Mouse (Mus musculus) limb, embryonic 13.5 days (tissue): ENCODE data around the gene Gngt2. TPM values are rescaled to one million over a fixed set of nuclear protein-coding genes. Genes with fewer than 3 reads are reported as not detected.

Experiments
- ATAC-seq: fragments of 200-750 bp; cut with Nextera tagmentation; 2 replicates; pipeline ENCODE4 v1.8.0; 2017; ENCODE audit warnings: low read depth, moderate number of reproducible peaks, moderate TSS enrichment; ENCODE audit not compliant: low FRiP score
- H3K27ac ChIP-seq: fragments of 300-500 bp; sonication (generic); 2 replicates; pipeline ENCODE4 v1.5.1; 2015; ENCODE audit warnings: inconsistent platforms, mild to moderate bottlenecking, moderate library complexity
- H3K27me3 ChIP-seq: fragments of 300-500 bp; sonication (generic); 2 replicates; pipeline ENCODE4 v1.6.1; 2015; ENCODE audit warnings: mild to moderate bottlenecking, inconsistent platforms
- H3K36me3 ChIP-seq: fragments of 300-500 bp; sonication (generic); 2 replicates; pipeline ENCODE4 v1.6.1; 2015; ENCODE audit warnings: inconsistent platforms, mild to moderate bottlenecking, moderate library complexity
- H3K4me1 ChIP-seq: fragments of 300-500 bp; sonication (generic); 2 replicates; pipeline ENCODE4 v1.6.1; 2015; ENCODE audit warnings: inconsistent platforms
- H3K4me2 ChIP-seq: fragments of 300-500 bp; sonication (generic); replicated peaks from 2 replicates; pipeline ENCODE4 v1.6.1; 2015; ENCODE audit warnings: inconsistent platforms, mild to moderate bottlenecking, moderate library complexity
- H3K4me3 ChIP-seq: fragments of 300-500 bp; sonication (generic); 2 replicates; pipeline ENCODE4 v1.5.1; 2015; ENCODE audit warnings: moderate library complexity, mild to moderate bottlenecking, inconsistent platforms
- H3K9ac ChIP-seq: fragments of 300-500 bp; sonication (generic); 2 replicates; pipeline ENCODE4 v1.6.1; 2015; ENCODE audit warnings: mild to moderate bottlenecking, inconsistent platforms
- H3K9me3 ChIP-seq: fragments of 300-500 bp; sonication (generic); 2 replicates; pipeline ENCODE4 v1.6.1; 2016; ENCODE audit warnings: inconsistent platforms
- WGBS: fragments of 180-500 bp; shearing (Covaris S2); methylation state at CpG from one replicate; pipeline ENCODE4 v1.1.7; 2015; 5-methylcytosine and 5-hydroxymethylcytosine counted together
- polyA plus RNA-seq: library from polyadenylated mRNA; unstranded; fragments of >200 nt; fragmentation: Nextera tagmentation; extraction: Ambion mirVana; gene quantifications from 2 replicates; pipeline ENCODE4 v1.2.1, GENCODE M21; 2015

The Gngt2 gene
- 11.2 and 12.0 TPM in 2 replicates for polyA plus RNA-seq

GRCm38 (mm10) chr11:95837059-95837458, at the start of gene Gngt2:
Gene Gngt2 (plus strand): TSS chr11:95837216.
- WGBS = 59% methylated on average over 10 of the region's 10 CpGs
- 0 out of 2 replicates have a peak within 1 kb of the TSS, but pooled peaks have one; percentile 1 for H3K4me2 ChIP-seq
- no peak within 1 kb of the TSS for H3K9ac ChIP-seq
- ATAC-seq = peak; percentile 35; the same call in 1 of the 2 replicates
- H3K4me3 ChIP-seq = no peak within 1 kb of the TSS
- H3K27me3 ChIP-seq = peaks cover 74% of the 10 kb centered on the region
- no peaks in the 10 kb centered on the region for H3K9me3 ChIP-seq
- peak within 1 kb of the TSS; percentile 24 for H3K27ac ChIP-seq
- H3K4me1 ChIP-seq = peaks cover 46% of the 10 kb centered on the region
- no peaks in the 10 kb centered on the region for H3K36me3 ChIP-seq

DNA sequence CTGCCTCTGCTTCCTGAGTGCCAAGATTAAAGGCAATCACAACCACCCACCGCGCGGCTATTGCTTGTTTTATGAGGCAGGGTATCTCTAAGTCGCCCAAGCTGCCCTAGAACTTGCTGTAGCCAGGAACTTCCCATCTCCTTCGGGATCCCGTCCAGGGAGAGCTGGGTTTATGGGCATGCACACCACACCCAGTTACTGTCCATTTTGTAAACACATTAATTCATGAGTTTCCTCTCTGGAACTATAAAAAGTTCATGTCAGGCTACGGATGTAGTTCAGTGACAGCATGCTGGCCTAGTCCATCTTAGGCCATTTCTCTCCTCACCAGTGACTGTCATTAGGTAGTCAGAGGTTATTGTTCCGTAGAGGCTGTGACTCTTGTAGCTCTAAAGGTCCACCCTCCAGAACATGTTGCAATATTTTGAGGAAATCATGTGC, 47.5 kb upstream of the Gngt2 start:
- H3K36me3 ChIP-seq = no peaks in the 10 kb centered on the region
- 77% methylated on average over 8 of the region's 8 CpGs for WGBS

GRCm38 (mm10) chr11:95791787-95792186, 45.2 kb upstream of the Gngt2 start:
- H3K36me3 ChIP-seq = no peaks in the 10 kb centered on the region
- ATAC-seq = no peak
- no peak overlapping the region for H3K4me3 ChIP-seq
- H3K27me3 ChIP-seq = peaks cover 9% of the 10 kb centered on the region
- no peaks in the 10 kb centered on the region for H3K9me3 ChIP-seq
- no peak overlapping the region for H3K4me2 ChIP-seq
- peaks cover 15% of the 10 kb centered on the region for H3K4me1 ChIP-seq
- H3K9ac ChIP-seq = no peak overlapping the region
- H3K27ac ChIP-seq = no peak overlapping the region
- 73% methylated on average over 13 of the region's 13 CpGs for WGBS

More for the DNA sequence above, 47.5 kb upstream of the Gngt2 start:
- Histone ChIP-seq H3K4me1 (no peaks in the 10 kb centered on the region), H3K9ac (no peak overlapping the region), H3K9me3 (0 out of 2 replicates have a peak, but pooled peaks cover 6% of the 10 kb centered on the region), H3K27ac (no peak overlapping the region), H3K4me2 (no peak overlapping the region), H3K4me3 (no peak overlapping the region), H3K27me3 (no peaks in the 10 kb centered on the region)
- ATAC-seq = no peak

GRCm38 (mm10) chr11:95792950-95793509, 44.0 kb upstream of the Gngt2 start:
- Histone ChIP-seq H3K9me3 (no peaks in the 10 kb centered on the region), H3K4me3 (no peak overlapping the region), H3K27ac (no peak overlapping the region), H3K4me1 (peaks cover 18% of the 10 kb centered on the region), H3K36me3 (no peaks in the 10 kb centered on the region), H3K9ac (no peak overlapping the region), H3K4me2 (no peak overlapping the region), H3K27me3 (peaks cover 18% of the 10 kb centered on the region)
- ATAC-seq = no peak
- WGBS = 91% methylated on average over 8 of the region's 8 CpGs

DNA sequence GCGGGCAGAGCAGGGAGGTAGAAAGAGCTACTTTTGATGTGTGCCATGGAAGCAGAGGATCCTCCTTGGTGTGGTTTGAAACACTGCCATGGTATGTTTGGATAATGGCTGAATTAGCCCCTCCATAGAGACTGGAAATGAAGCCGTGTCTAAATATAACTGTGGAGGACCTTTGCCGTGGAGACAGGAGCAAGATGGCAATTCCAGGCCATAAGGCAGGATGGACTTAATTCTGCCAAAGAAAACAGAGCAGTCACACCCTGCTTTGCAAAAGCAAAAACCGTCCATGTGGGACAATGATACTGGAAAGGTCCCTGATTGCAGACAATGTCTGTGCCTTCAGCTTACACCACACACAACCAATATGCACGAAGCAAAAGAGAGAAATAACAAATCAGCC, 42.8 kb upstream of the Gngt2 start:
- H3K9me3 ChIP-seq = no peaks in the 10 kb centered on the region
- peaks cover 18% of the 10 kb centered on the region for H3K4me1 ChIP-seq
- peaks cover 23% of the 10 kb centered on the region for H3K27me3 ChIP-seq
- no peak overlapping the region for H3K27ac ChIP-seq
- no peak for ATAC-seq
- no peak overlapping the region for H3K4me2 ChIP-seq
- no peak overlapping the region for H3K4me3 ChIP-seq
- H3K36me3 ChIP-seq = no peaks in the 10 kb centered on the region
- H3K9ac ChIP-seq = no peak overlapping the region
- 71% methylated on average over 5 of the region's 5 CpGs for WGBS

DNA sequence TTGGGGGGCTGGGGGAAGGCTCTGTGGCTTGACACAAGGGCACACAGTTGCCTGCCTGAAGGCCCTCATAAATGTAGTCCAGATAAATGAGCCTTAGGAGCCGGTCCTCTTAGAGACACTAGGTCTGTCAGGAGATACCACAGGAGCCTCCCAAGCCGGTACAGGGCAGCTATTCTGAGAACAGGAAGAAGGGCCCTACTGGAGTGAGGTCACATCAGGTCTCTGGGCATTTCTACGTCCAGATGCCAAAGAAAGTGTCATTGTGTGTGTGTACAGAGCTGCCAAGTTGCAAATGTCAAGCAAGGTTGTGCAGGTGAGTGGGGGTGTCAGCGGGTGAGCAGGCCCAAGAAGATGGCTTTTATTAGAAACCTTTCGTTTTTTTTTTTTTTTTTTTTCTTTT, 41.4 kb upstream of the Gngt2 start:
- H3K4me2 ChIP-seq = no peak overlapping the region
- H3K9me3 ChIP-seq = no peaks in the 10 kb centered on the region

DNA sequence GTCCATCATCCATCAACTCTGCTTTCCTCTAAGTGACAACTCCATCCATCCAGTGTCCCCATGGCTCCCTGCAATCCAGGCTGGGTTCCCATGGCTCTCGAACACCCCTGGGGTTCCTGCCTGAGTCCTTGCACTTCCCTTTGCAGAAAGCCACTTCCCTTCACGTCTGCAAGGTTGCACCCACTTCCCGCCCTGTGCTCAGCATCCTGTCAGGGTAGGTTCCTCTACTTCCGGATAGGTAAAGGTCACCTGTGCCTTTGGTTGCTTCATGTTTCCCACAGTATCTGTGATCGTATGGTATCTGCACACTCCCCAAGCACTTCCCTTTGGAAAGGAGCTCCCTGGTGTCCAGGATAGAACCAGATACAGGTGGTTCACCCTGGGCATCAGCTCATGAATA, 32.0 kb upstream of the Gngt2 start:
- Histone ChIP-seq H3K27me3 (no peaks in the 10 kb centered on the region), H3K36me3 (no peaks in the 10 kb centered on the region), H3K9ac (no peak overlapping the region), H3K4me3 (no peak overlapping the region), H3K27ac (no peak overlapping the region), H3K4me2 (no peak overlapping the region), H3K4me1 (no peaks in the 10 kb centered on the region), H3K9me3 (peaks cover 6% of the 10 kb centered on the region)
- ATAC-seq = no peak
- WGBS = 72% methylated on average over 5 of the region's 5 CpGs

More for the DNA sequence above, 41.4 kb upstream of the Gngt2 start:
- 58% methylated on average over 5 of the region's 5 CpGs for WGBS
- ATAC-seq = no peak
- peaks cover 23% of the 10 kb centered on the region for H3K27me3 ChIP-seq
- peaks cover 18% of the 10 kb centered on the region for H3K4me1 ChIP-seq
- no peak overlapping the region for H3K4me3 ChIP-seq
- H3K27ac ChIP-seq = no peak overlapping the region
- no peak overlapping the region for H3K9ac ChIP-seq
- no peaks in the 10 kb centered on the region for H3K36me3 ChIP-seq

- no peaks in the 10 kb centered on the region for H3K36me3 ChIP-seq
- ATAC-seq = no peak
- H3K27ac ChIP-seq = no peak overlapping the region
- no peak overlapping the region for H3K9ac ChIP-seq
- no peak overlapping the region for H3K4me3 ChIP-seq
- no peaks in the 10 kb centered on the region for H3K4me1 ChIP-seq
- no peaks in the 10 kb centered on the region for H3K27me3 ChIP-seq
- H3K4me2 ChIP-seq = no peak overlapping the region
- H3K9me3 ChIP-seq = peaks cover 6% of the 10 kb centered on the region
- 44% methylated on average over 3 of the region's 3 CpGs for WGBS
Observed at GRCm38 (mm10) chr11:95805527-95805926, 31.5 kb upstream of the Gngt2 start.

DNA sequence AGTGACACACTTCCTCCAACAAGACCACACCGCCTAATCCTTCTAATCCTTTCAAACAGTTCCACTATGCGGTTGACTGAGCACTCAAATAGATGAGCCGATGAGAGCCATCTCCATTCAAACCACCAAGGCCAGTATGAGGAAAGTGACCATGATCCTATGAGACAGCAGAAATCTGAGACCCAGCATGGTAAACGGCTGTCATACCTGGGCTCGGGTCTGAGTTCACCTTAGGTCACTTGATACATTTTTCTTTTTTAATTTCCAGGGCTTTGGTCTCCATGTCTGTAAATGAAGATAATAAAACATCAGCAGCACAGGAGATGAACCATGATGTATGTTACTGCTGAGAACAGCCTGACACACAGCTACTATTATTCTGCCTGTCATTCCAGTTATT, 29.1 kb upstream of the Gngt2 start:
- no peaks in the 10 kb centered on the region for H3K4me1 ChIP-seq
- no peak overlapping the region for H3K27ac ChIP-seq
- no peak for ATAC-seq
- H3K9ac ChIP-seq = no peak overlapping the region
- H3K4me3 ChIP-seq = no peak overlapping the region
- H3K4me2 ChIP-seq = no peak overlapping the region
- no peaks in the 10 kb centered on the region for H3K27me3 ChIP-seq
- no peaks in the 10 kb centered on the region for H3K36me3 ChIP-seq
- WGBS = 96% methylated on average over 5 of the region's 5 CpGs
- H3K9me3 ChIP-seq = peaks cover 6% of the 10 kb centered on the region

- no peak for ATAC-seq
- Histone ChIP-seq H3K4me3 (no peak overlapping the region), H3K27me3 (no peaks in the 10 kb centered on the region), H3K4me2 (no peak overlapping the region), H3K27ac (no peak overlapping the region), H3K36me3 (no peaks in the 10 kb centered on the region), H3K9ac (no peak overlapping the region), H3K9me3 (peaks cover 6% of the 10 kb centered on the region), H3K4me1 (no peaks in the 10 kb centered on the region)
- 64% methylated on average over 5 of the region's 5 CpGs for WGBS
Observed at GRCm38 (mm10) chr11:95808448-95809011, 28.5 kb upstream of the Gngt2 start.

GRCm38 (mm10) chr11:95809603-95810002, 27.4 kb upstream of the Gngt2 start:
- Histone ChIP-seq H3K4me1 (no peaks in the 10 kb centered on the region), H3K4me3 (no peak overlapping the region)
- no peak for ATAC-seq

DNA sequence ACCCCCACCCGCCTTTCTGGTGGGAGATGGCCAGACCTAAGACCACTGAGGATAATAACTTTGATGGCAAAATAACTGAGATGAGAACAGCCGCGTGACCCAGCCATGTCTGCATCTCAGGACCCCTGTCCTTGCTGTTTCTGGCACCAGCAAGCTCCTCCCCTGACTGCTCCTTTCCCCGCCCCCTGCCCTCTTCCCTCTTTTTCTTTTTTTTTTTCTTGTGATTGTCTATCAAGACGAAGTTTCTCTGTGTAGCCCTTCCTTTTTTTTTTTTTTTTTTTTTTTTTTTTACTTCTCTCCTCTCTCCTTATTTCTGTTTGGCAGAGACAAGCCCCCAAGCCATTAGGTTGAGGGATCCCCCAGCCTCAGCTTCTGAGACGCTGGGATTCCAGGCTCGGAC, 26.2 kb upstream of the Gngt2 start:
- ATAC-seq = no peak
- Histone ChIP-seq H3K4me2 (no peak overlapping the region), H3K9me3 (peaks cover 9% of the 10 kb centered on the region), H3K4me3 (no peak overlapping the region), H3K9ac (no peak overlapping the region), H3K4me1 (no peaks in the 10 kb centered on the region), H3K27ac (no peak overlapping the region), H3K27me3 (no peaks in the 10 kb centered on the region), H3K36me3 (no peaks in the 10 kb centered on the region)
- WGBS = 62% methylated on average over 7 of the region's 7 CpGs

More at GRCm38 (mm10) chr11:95809603-95810002, 27.4 kb upstream of the Gngt2 start:
- no peak overlapping the region for H3K9ac ChIP-seq
- H3K27ac ChIP-seq = no peak overlapping the region
- H3K36me3 ChIP-seq = no peaks in the 10 kb centered on the region
- H3K27me3 ChIP-seq = no peaks in the 10 kb centered on the region
- H3K4me2 ChIP-seq = no peak overlapping the region
- 57% methylated on average over 5 of the region's 5 CpGs for WGBS
- peaks cover 9% of the 10 kb centered on the region for H3K9me3 ChIP-seq

DNA sequence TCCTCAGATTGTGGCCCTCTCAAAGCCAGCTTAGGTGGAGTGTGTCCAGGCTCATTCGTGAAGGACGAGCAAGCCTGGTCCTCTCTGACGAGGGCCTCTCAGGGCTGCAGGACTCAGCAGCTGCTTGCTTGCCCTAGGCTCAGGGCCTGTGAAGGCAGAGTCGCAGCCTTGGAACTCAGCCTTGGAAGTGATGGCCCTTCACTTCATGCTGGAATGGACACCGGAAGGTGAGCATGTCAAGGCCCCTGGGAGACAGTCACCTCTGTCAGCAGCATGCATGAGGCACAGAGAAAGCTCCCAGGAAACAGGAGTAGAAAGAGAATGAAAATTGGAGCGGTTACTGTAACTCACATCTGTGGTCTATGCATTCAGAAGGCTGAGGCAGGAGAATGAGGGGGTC, 25.3 kb upstream of the Gngt2 start:
- peaks cover 12% of the 10 kb centered on the region for H3K9me3 ChIP-seq
- H3K36me3 ChIP-seq = no peaks in the 10 kb centered on the region
- no peak for ATAC-seq
- 84% methylated on average over 6 of the region's 6 CpGs for WGBS
- no peak overlapping the region for H3K4me2 ChIP-seq
- H3K4me3 ChIP-seq = no peak overlapping the region
- no peaks in the 10 kb centered on the region for H3K27me3 ChIP-seq
- no peak overlapping the region for H3K27ac ChIP-seq
- H3K4me1 ChIP-seq = no peaks in the 10 kb centered on the region
- H3K9ac ChIP-seq = no peak overlapping the region
